Mouse (Mus musculus) gastrocnemius, postnatal 10 days (tissue): ENCODE results near the gene Mylk3. TPM values are rescaled to one million over a fixed set of nuclear protein-coding genes. Genes with fewer than 3 reads are reported as not detected.

ENCODE experiments used
- DNase-seq: peaks from one replicate; pipeline ENCODE4 v3.0.0; 2021; ENCODE audit warnings: mixed read lengths
- long read RNA-seq, 2 experiments: library from polyadenylated mRNA; stranded (forward); transcript quantifications; one replicate each; pipeline ENCODE4 v2.0.0; 2021
- total RNA-seq, 2 experiments: library from RNA; stranded (reverse); gene quantifications; 2 replicates each; pipeline ENCODE4 v1.2.3; 2021

The Mylk3 gene
- total RNA-seq: 1 to 10 TPM in 1 of 2 experiments, under 1 TPM in 1; 0.94 to 1.3 TPM
- long read RNA-seq, experiment 1, partial matches to known transcripts: 0 of 2 reads
- long read RNA-seq, experiment 1, other reads (novel, unspliced or antisense): 2 of 2 reads
- long read RNA-seq, experiment 2, partial matches to known transcripts: 0 of 2 reads
- long read RNA-seq, experiment 2, other reads (novel, unspliced or antisense): 1 of 2 reads

DNA sequence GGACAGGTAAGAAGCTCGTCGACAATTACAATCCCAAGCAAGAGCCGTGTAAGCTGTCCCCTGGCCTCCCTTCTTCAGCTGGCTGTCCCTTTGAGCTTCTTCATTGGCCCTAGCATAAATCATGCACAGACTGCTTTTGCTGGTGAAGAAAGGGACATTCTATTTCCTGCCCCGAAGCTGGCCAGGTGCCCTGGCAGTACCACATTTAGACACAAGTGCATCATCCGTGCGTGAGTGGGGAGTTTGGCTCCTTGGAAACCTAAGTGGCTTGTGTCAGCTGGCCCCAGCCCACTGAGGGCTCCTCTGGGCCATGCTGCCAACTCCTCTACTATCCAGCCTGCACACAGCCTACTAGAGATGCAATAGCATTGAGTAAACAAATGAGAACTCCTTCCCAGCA lies at the start of gene Mylk3:
Mylk3 (minus strand) TSS at position 141 of the 400 bp plus-strand sequence.
- no peak for DNase-seq

DNA sequence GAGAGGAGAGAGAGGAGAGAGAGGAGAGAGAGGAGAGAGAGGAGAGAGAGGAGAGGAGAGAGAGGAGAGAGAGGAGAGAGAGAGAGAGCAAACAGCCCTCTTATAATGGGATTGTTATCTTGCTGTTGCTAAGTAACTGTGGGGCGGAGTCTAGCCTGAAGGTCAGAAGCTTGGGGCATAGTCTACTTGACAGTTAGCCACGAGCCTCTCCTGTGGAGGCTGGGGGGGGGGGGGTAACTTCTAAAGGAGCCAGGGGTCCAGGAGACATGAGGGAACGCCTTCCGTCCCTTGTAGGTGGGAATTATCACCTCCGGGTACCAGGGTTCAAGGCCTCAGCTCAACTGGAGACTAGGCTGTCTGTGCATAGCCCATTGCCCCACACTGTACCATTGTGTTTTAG lies 49.6 kb upstream of the Mylk3 start:
- DNase-seq: no peak

DNA sequence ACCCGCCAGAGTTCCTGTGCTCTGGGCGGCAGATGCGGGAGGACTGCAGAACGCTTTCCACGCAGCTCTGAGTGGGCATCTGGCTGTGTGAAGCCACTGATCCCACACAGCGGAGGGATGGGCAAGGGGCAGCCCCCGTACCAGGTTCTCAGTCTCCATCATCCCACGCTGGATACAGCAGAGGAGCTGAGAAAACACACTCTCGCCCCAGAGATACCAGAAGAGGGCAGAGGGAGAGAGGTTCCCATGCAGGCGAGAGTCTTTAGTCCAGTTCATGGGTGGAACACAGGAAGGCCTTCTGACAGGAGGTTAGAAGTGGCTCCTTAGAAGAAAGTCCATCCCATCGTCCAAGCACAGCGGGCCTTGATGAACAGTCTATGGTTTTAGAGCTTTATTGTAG lies 48.7 kb upstream of the Mylk3 start:
- DNase-seq: no peak

DNA sequence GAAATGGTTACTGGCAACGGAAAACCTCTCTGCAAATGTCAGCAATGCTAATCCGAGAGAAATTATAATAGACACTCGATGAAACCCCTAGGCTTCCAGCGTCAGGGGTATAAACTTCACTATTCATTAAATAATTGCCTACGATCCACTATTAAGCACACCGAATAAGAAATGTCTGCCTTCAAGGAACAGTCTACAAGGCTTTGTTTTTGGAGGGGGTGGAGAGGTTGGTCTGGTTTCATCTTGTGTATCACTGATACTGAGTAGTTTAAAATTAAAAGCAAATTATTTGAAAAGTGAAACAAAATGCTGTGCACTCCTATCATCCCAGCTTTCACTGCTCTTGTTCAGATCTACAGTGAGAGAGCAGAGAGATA lies 46.9 kb upstream of the Mylk3 start:
- no peak for DNase-seq

DNA sequence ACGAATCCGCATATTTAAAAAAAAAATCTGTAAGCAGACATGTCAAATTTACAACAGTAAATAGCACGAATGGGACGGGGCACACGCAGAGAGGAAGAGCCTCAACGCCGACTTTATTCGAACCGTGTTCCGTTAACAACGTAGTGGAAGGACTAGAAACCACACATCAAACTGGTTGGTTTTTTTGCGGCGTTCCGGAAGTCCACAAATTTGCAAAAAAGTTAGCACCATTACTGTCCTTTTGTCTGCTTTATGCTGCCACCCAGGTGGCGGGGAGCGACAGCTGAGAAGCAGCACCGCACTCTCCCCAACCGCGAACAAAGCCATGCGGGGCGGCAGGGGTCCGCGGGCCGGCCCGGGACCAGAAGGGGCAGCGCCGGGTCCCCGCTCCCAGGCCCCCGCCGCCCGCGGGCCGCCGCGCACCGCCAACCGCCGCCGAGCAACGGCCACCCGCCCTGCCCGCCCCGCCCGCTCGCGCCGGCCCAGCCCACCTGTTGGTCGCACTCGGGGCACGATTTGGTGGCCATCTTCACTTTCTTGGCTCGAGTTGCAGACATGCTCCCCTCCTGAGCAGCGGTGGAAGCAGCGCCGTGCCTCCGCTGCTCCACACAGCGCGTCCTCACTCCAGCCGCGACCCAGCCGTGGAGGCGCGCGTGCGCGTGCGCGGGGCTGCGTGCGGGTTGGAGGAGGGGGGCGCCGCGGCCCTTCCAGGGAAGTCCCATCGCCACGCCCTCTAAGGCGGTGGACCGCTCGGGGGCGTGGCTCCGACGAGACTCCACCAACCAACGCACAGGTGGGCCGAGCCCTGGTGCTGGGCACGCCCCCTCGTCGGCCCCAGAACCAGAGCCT lies 46.2 kb upstream of the Mylk3 start, which contains the start of gene 4921524J17Rik:
4921524J17Rik (minus strand) TSS at position 666 of the 849 bp plus-strand sequence.
- DNase-seq: peak; percentile 98

DNA sequence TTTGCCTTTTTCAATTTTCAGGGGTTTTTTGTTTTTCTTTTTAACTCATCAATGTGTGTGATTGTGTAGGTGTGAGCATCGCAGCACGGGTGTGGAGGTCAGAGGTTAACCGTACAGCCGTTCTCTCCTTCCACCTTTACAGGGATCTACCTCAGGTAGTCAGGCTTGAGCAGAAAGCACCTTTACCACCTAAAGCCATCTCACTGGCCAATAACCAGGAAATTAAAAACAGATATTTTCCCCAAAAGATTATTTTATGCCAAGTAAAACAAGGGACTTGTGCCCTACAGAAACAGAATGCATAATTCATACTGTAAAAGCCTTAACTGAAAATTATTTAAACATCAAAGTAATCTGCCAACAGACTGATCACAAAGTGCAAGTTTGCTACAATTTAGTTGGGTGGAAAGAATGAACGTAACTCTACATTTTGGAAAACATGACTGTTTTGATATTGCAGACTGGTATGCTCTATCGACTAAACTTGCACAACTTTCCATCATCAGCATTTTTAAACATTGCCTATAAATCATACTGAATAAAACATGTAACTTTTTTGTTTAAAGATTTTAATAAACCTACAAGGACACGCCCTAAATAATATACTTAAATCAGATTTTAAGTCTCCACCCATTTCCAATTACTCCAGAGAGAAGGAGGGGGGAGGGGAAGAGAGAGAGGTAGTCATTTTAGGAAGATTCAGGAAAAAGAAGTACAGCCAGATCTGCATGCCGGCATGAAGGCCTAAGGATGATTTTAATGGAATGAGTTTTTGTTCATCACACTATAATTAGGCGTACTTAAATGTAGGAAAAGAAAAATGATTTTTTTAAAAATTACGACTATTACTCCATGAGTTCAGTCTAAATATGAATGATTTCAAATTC lies 45.4 kb upstream of the Mylk3 start:
- DNase-seq: no peak

DNA sequence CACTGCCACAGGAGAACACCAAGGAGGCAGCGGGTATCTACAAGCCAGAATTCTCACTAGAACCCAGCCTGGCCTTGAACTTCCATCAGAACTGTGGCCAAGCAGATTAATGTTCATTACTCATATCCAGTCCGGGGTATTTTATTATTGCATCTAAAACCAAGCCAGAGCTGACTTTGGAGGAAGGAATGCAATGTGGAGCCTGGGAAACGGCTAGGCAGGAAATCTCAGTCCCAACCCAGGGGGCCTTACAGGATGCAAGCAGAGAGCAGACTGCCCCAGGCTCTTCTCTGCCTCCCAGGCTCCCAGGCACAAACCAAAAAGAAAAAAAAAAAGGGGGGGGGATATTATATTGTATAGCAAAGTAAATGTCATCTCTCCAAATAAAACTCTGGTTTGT lies 44.7 kb upstream of the Mylk3 start:
- DNase-seq: peak; percentile 15

DNA sequence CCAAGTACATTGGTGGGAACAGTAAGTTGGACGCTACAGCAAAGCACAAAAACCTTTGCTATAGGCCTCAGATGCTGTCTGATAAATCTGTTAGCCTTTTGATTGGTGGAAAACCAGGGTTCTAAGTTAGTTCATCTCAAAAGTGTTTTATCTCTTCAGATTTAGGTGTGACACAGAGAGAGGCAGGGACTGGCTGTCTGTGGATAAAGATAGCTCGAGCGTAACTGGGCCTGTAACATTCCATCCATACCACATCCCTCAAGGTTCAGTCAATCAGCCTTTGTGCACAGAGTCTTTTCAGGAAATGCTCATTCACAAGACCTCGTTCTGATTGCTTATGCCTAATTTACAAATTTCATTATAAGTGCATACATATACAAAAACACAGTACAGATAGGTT lies 43.1 kb upstream of the Mylk3 start:
- no peak for DNase-seq

DNA sequence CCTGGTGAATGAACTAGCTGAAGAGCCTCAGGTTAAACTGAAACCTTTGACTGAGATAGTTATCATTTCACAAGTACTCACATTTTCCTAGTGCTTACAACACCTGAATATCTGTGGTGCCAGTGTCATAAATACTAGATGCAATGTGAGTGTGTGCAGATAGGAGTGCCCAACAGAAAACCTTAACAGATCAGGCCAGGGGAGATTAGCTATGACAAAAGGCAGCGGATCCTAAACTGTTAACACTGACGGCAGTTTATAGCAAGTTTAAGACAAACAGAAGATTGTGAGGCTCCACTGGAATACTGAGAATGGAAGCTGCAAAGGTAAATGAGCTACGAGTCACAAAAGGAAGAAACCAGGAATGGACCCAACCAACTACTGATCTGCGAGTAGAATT lies 40.9 kb upstream of the Mylk3 start:
- no peak for DNase-seq

DNA sequence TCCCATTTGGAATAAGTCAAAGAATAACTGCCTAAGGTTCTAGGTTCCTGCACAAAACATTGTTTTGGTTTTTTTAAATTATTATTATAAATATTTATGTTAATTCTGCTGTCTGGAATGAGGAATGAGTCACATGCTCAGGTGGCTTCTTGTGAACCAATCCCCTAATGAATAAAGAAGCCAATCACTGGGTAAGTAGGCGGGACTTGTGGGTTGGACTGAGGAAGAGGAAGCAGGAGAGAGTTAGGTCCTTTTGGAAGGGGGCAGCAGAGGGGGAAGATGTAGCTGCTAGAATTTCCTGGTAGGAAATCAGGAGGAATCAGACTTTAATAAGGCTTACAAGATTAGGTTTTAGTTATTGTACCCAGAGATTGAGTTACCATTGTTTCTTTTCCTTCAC lies 35.2 kb upstream of the Mylk3 start:
- no peak for DNase-seq

DNA sequence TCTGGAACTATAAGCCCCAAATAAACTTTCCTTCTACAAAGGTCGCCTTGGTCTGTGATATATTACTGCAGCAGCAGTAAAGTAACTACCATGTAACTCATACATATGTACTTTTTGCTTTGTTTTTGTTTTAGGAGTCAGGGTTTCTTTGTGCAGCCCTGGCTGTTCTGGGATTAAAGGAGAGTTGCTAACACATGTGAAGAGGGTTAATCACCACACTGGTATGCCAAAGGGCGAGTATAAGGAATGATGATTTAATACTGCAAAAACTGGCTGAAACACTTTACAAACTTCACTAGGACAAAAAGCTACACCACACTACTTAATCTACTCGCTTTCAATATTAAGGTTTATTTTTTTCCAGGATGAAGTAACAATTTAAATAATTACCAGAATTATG lies 22.4 kb upstream of the Mylk3 start:
- no peak for DNase-seq

DNA sequence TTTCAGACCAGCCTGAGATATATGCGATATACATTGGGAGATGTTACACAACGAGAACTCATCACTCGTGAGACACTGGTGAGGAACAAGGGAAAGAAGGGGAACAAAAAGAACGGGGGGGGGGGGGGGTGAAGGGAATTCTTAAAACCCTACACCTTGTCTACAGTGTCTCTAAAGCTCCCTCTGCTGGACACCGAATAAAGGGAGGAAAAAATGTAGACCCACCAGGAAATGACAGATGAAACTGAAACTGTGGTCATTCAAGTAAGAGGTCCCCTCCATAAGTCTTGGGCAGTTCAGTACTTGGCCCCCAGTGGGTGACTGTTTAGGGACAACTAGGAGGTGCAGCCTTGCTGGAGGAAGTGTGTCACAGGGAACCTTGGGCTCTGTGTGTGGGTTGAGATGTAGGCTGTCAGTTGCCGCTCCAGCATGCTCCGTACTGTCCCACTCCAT lies 21.9 kb upstream of the Mylk3 start:
- DNase-seq: no peak

DNA sequence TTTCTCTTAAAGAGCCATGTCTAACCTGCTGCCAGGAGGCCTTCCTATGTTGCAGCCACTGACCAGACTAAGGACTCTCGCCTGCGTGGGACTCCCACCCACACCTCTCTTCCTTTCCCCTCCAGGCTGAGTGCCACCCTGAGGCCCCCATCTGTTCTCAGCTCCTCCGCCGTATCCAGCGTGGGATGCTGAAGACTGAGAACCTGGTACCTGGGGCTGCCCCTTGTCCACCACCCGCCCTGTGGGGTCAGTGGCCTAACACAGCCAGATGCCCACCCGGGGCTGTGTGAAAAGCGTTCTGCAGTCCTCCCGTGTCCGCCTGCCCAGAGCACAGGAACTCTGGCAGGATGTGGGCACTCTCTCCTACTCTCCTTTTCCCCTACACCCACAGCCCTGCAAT lies 19.8 kb upstream of the Mylk3 start:
- DNase-seq: no peak

DNA sequence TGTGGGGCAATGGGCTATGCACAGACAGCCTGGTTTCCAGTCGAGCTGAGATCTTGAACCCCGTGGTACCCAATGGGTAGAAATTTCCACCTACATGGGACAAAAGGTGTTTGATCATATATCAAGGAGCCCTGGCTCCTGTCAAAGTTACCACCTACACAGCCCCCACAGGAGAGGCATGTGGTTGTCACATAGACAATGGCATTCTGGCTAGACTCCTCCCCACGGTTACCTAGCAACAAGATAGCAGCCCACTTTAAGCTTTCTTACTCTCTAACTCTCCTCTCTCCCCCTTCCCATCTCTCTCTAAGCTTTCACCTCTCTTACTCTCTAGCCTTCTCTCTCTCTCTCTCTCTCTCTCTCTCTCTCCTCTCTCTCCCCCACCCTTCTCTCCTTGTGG lies 19.3 kb upstream of the Mylk3 start:
- no peak for DNase-seq

DNA sequence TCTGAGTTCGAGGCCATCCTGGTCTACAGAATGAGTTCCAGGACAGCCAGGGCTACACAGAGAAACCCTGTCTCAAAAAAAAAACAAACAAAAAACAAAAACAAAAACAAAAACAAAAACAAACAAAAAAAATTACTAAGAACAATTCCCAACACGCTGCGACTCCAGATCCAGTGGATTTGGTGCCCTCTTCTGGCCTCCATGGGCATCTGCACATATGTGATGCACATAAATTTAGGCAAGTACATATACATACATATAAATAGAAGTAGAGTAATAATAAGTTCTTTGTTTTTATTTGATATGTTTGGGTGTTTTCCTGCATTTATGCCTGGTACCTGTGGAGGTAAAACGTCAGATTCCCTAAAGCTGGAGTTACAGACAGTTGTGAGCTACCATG lies 12.4 kb upstream of the Mylk3 start:
- no peak for DNase-seq

DNA sequence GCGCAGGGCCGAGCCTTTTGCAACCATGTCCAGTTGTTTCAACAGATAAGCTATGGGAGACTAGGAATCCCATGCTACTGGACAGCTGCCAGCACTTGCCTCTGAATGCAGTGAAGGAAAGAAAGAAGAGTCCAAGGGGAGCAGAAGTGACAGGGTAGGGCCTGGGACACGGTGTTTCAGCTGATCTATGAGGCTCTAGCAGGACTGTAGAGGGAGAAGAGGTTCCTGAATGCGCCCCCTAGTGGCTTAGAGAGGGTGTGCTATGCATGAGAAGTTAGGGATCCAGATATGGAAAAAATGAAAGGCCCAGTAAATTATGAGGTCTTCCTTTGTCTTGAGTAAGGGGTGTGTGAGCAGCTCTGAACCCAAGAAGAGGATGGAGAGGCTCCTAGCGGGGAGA lies 11.4 kb upstream of the Mylk3 start:
- DNase-seq: peak; percentile 42

DNA sequence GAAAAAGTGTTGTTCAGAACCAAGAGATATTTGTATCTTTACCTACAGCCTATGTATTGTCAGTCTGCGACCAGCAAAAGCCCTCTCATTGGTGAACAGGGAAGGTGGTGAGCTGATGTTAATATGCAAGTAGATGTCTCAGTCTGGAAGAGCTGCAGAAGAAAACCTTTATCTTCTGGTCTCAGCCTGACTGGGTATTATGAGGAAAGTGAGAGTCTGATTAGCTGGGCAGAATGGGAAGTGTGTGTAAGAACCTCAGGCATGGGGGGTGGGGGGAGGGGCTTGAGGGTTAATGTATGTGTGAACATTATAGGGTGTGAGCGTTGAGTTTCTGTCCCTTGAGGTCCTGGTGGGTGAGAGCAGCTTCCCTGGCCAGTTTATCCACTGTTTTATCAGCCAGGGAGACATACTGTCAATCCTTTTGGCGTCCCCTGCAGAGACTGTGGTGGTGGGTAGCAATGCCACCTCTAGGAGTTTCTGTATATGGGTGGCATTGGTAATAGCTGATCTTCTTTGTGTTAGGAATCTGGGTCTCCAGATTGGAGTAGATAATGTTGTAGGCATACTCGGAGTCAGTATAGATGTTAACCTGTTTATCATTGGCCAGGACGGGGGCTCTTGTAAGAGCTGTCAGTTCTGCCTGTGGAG lies 10.4 kb upstream of the Mylk3 start:
- no peak for DNase-seq

DNA sequence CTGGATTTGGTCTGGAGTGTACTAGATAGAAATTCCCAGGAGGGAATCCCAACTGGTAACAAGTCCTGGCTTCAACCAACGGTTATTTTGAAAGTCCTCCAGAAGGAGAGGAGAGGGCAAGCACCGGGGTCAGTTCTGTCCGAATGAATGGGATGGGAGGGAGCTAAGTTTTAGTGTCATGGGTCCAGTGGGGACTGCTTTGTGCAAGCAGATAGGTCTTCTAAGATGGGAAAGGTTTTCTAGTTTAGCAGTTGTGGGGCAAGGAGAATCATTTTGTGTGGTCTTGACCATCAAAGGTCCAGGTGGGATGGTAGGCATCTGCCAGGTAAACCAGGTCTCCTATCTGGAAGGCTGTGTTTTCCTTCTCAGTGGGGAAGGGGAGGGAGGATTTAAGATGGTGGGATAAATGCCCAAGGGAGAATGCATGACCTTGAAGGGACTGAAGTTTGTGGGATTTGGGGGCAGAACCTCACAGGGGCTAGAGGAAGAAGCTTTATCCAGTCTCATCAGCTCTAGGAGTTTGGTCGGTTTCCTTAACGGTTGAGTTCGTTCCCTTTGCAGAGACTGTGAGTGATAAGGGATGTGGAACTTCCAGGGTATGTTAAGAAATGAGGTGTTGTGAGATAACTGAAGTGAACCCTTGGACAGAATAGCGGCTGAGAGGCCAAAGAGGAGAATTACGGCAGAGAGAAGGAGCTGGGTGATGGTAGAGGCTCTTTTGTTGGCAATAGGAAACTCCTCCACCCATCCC lies 9.7 kb upstream of the Mylk3 start:
- DNase-seq: no peak

DNA sequence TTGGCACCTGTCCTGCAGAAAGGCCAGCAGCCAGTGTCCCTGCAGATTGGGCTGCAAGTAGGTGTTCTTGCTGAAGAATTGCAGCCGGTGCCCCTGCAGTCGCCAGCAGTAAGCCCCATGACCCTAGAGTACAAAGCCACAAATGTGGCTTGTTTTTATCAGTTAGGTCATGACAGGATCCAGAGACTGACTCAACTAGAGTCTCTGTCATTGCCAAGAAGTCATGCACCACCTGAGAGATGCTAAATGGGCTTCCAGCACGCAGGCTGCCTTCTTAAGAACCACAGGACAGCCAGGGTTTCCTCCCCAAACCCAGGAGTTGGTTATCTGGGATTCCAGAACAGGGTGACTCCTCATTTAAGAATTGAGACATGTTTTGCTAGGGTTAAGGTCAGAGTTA lies 8.9 kb upstream of the Mylk3 start:
- no peak for DNase-seq

DNA sequence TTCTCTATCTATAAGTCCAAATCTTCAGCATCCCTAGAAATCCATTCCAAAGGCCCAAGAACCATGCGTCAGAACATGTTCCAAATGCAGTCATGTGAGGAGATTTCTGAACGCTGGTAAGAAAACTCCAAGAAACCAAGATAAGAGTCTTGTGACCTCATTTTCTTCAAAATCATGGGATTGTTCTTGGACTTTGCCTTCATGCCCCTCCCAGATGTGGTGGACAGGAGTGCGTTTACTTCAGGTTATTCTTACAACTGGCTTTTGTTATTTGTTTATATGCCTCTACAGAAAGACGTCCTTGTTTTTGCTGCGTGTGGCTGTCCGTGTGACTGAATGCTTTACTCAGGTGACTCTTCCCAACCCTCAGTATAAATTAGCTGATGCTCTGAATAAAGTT lies 7.1 kb upstream of the Mylk3 start:
- no peak for DNase-seq

DNA sequence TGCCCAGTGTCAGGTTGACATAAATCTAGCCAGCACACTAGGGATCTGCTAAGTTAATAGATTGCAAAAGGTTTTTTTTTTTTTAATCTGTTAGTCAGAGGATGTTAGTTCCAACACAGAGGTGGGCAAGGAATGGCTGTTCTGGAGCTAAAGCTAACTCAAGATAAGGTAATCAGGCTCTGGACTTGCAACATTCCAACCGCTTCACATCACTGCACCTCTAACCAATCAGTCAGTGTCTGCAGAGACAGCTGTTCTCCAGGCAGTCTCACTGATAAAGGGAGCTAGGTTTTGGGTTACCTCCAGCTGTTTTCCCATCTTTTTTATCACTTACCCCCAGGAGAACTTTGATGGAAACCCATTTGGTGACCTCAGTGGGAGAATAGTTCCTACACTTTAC lies 5.3 kb upstream of the Mylk3 start:
- no peak for DNase-seq

DNA sequence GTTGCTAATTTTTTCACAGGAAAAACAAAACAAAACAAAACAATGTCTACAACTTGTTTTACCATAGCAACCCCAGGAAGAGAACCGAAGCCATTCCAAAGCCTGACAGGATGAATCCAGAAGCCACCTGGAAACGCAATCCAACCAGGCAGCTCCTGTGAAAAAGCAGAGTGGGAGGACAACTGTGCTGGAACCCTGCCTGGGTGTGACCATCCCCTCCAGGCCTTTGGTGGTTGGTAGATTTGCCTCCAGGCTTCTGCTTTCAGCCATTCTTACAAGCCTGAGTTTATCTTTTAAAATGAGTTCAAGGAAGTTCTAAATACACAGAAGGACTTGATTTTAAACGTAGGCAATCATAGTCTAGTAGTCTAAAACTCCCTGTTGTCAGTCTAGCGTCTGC lies 4.2 kb downstream of the Mylk3 start:
- DNase-seq: no peak
